Mouse (Mus musculus): ENCODE data around the gene Chaf1b. TPM values are rescaled to one million over a fixed set of nuclear protein-coding genes. Genes with fewer than 3 reads are reported as not detected.
A peak's percentile ranks its signal among the peaks of the same experiment; 100 is the strongest.

The Chaf1b gene
- polyA plus RNA-seq, 1 experiment from 2014 or later, result 71.6 TPM

GRCm38 (mm10) chr16:93915338-93915849 lies 31.7 kb downstream of the Chaf1b start:
- H3K9ac ChIP-seq (replicated peaks), result no peak overlapping the region
- H3K4me1 ChIP-seq, result peaks cover 3% of the 10 kb centered on the region; the same call in 1 of the 2 replicates
- H3K4me2 ChIP-seq (replicated peaks), result no peak overlapping the region
- 0 out of 2 replicates have a peak, but pooled peaks cover 9% of the 10 kb centered on the region for H3K27me3 ChIP-seq
- no peak for ATAC-seq (ENCODE audit: low FRiP score, low read depth)
- no peaks in the 10 kb centered on the region for H3K9me3 ChIP-seq
- H3K27ac ChIP-seq (replicated peaks), result no peak overlapping the region
- 44% methylated on average over 7 of the region's 10 CpGs for WGBS
- no peak overlapping the region for H3K4me3 ChIP-seq
- no peaks in the 10 kb centered on the region for H3K36me3 ChIP-seq

GRCm38 (mm10) chr16:93917712-93918678 lies 34.3 kb downstream of the Chaf1b start:
- 0 out of 2 replicates have a peak, but pooled peaks cover 9% of the 10 kb centered on the region for H3K27me3 ChIP-seq
- H3K9me3 ChIP-seq, result no peaks in the 10 kb centered on the region
- peaks cover 3% of the 10 kb centered on the region; the same call in 1 of the 2 replicates for H3K4me1 ChIP-seq
- H3K9ac ChIP-seq (replicated peaks), result no peak overlapping the region
- 57% methylated on average over 14 of the region's 22 CpGs for WGBS
- 0 out of 2 replicates have a peak, but pooled peaks have one; percentile 63 for ATAC-seq (ENCODE audit: low FRiP score, low read depth)
- H3K36me3 ChIP-seq, result no peaks in the 10 kb centered on the region
- no peak overlapping the region for H3K27ac ChIP-seq (replicated peaks)
- H3K4me3 ChIP-seq, result peak overlapping the region; percentile 23
- H3K4me2 ChIP-seq (replicated peaks), result peak overlapping the region; percentile 48

- H3K9ac ChIP-seq (replicated peaks), result no peak overlapping the region
- 70% methylated on average over 8 of the region's 8 CpGs for WGBS
- peak overlapping the region; percentile 48 for H3K4me2 ChIP-seq (replicated peaks)
- peaks cover 3% of the 10 kb centered on the region; the same call in 1 of the 2 replicates for H3K4me1 ChIP-seq
- H3K4me3 ChIP-seq, result peak overlapping the region; percentile 23
- no peak overlapping the region for H3K27ac ChIP-seq (replicated peaks)
- H3K27me3 ChIP-seq, result 0 out of 2 replicates have a peak, but pooled peaks cover 9% of the 10 kb centered on the region
- no peak for ATAC-seq (ENCODE audit: low FRiP score, low read depth)
- H3K9me3 ChIP-seq, result no peaks in the 10 kb centered on the region
- H3K36me3 ChIP-seq, result no peaks in the 10 kb centered on the region
Observed at GRCm38 (mm10) chr16:93918679-93919060, 35.0 kb downstream of the Chaf1b start.

- 79% methylated on average over 20 of the region's 20 CpGs for WGBS
- no peaks in the 10 kb centered on the region for H3K36me3 ChIP-seq
- no peak overlapping the region for H3K4me3 ChIP-seq
- H3K27me3 ChIP-seq, result 0 out of 2 replicates have a peak, but pooled peaks cover 9% of the 10 kb centered on the region
- H3K9me3 ChIP-seq, result no peaks in the 10 kb centered on the region
- no peak overlapping the region for H3K9ac ChIP-seq (replicated peaks)
- H3K27ac ChIP-seq (replicated peaks), result no peak overlapping the region
- H3K4me2 ChIP-seq (replicated peaks), result no peak overlapping the region
- ATAC-seq (ENCODE audit: low FRiP score, low read depth), result no peak
- peaks cover 3% of the 10 kb centered on the region; the same call in 1 of the 2 replicates for H3K4me1 ChIP-seq
Observed at GRCm38 (mm10) chr16:93919189-93919588, 35.5 kb downstream of the Chaf1b start.

GRCm38 (mm10) chr16:93920673-93921072 lies 37.0 kb downstream of the Chaf1b start:
- Histone ChIP-seq H3K4me2 (replicated peaks) (no peak overlapping the region), H3K27ac (replicated peaks) (no peak overlapping the region), H3K9me3 (no peaks in the 10 kb centered on the region), H3K4me3 (no peak overlapping the region), H3K27me3 (0 out of 2 replicates have a peak, but pooled peaks cover 9% of the 10 kb centered on the region), H3K4me1 (peaks cover 3% of the 10 kb centered on the region; the same call in 1 of the 2 replicates), H3K9ac (replicated peaks) (no peak overlapping the region), H3K36me3 (no peaks in the 10 kb centered on the region)
- ATAC-seq (ENCODE audit: low FRiP score, low read depth), result no peak
- whole genome bisulfite sequencing, result 76% methylated on average over 4 of the region's 4 CpGs

GRCm38 (mm10) chr16:93922835-93923389 lies 39.2 kb downstream of the Chaf1b start:
- no peak for ATAC-seq (ENCODE audit: low FRiP score, low read depth)
- Histone ChIP-seq H3K27ac (replicated peaks) (no peak overlapping the region), H3K4me2 (replicated peaks) (no peak overlapping the region), H3K27me3 (0 out of 2 replicates have a peak, but pooled peaks cover 6% of the 10 kb centered on the region), H3K9me3 (no peaks in the 10 kb centered on the region), H3K9ac (replicated peaks) (no peak overlapping the region), H3K36me3 (no peaks in the 10 kb centered on the region), H3K4me3 (no peak overlapping the region), H3K4me1 (peaks cover 3% of the 10 kb centered on the region; the same call in 1 of the 2 replicates)
- WGBS, result 76% methylated on average over 5 of the region's 5 CpGs

- H3K4me1 ChIP-seq, result no peaks in the 10 kb centered on the region
- 82% methylated on average over 7 of the region's 7 CpGs for WGBS
- no peak overlapping the region for H3K4me3 ChIP-seq
- ATAC-seq (ENCODE audit: low FRiP score, low read depth), result no peak
- H3K27me3 ChIP-seq, result 0 out of 2 replicates have a peak, but pooled peaks cover 4% of the 10 kb centered on the region
- H3K27ac ChIP-seq (replicated peaks), result no peak overlapping the region
- no peaks in the 10 kb centered on the region for H3K9me3 ChIP-seq
- no peak overlapping the region for H3K9ac ChIP-seq (replicated peaks)
- H3K36me3 ChIP-seq, result no peaks in the 10 kb centered on the region
- H3K4me2 ChIP-seq (replicated peaks), result no peak overlapping the region
Observed at GRCm38 (mm10) chr16:93923788-93924187, 40.1 kb downstream of the Chaf1b start.

- Histone ChIP-seq H3K9ac (replicated peaks) (no peak overlapping the region), H3K9me3 (no peaks in the 10 kb centered on the region), H3K27me3 (no peaks in the 10 kb centered on the region), H3K27ac (replicated peaks) (no peak overlapping the region), H3K4me1 (no peaks in the 10 kb centered on the region), H3K4me3 (no peak overlapping the region), H3K4me2 (replicated peaks) (no peak overlapping the region), H3K36me3 (no peaks in the 10 kb centered on the region)
- 83% methylated on average over 8 of the region's 8 CpGs for WGBS
- no peak for ATAC-seq (ENCODE audit: low FRiP score, low read depth)
Observed at GRCm38 (mm10) chr16:93925684-93926247, 42.1 kb downstream of the Chaf1b start.

GRCm38 (mm10) chr16:93929370-93930032 lies 45.8 kb downstream of the Chaf1b start:
- H3K27ac ChIP-seq (replicated peaks), result no peak overlapping the region
- H3K4me1 ChIP-seq, result no peaks in the 10 kb centered on the region
- no peak for ATAC-seq (ENCODE audit: low FRiP score, low read depth)
- H3K27me3 ChIP-seq, result peaks cover 11% of the 10 kb centered on the region
- H3K4me2 ChIP-seq (replicated peaks), result no peak overlapping the region
- H3K9me3 ChIP-seq, result no peaks in the 10 kb centered on the region
- no peak overlapping the region for H3K4me3 ChIP-seq
- no peaks in the 10 kb centered on the region for H3K36me3 ChIP-seq
- no peak overlapping the region for H3K9ac ChIP-seq (replicated peaks)
- WGBS, result 88% methylated on average over 17 of the region's 17 CpGs

GRCm38 (mm10) chr16:93932185-93933168 lies 48.8 kb downstream of the Chaf1b start:
- peaks cover 41% of the 10 kb centered on the region for H3K27me3 ChIP-seq

More at GRCm38 (mm10) chr16:93932185-93933168, 48.8 kb downstream of the Chaf1b start:
- WGBS, result 71% methylated on average over 17 of the region's 17 CpGs
- Histone ChIP-seq H3K36me3 (no peaks in the 10 kb centered on the region), H3K4me3 (no peak overlapping the region), H3K27ac (replicated peaks) (no peak overlapping the region), H3K4me2 (replicated peaks) (no peak overlapping the region), H3K9me3 (no peaks in the 10 kb centered on the region), H3K4me1 (no peaks in the 10 kb centered on the region), H3K9ac (replicated peaks) (no peak overlapping the region)
- no peak for ATAC-seq (ENCODE audit: low FRiP score, low read depth)
